Mouse (Mus musculus) E14TG2a.4 (cell line): Measurements from ENCODE around the gene Nup98.

ENCODE experiments used
- H3K27me3 ChIP-seq: 2 replicates; pipeline ENCODE4 v1.6.1; 2014; ENCODE audit warnings: low read length, control low read depth; ENCODE audit not compliant: insufficient read depth
- H3K36me3 ChIP-seq: 2 replicates; pipeline ENCODE4 v1.6.1; 2014; ENCODE audit warnings: low read length, control low read depth; ENCODE audit not compliant: insufficient read depth
- H3K4me1 ChIP-seq: replicated peaks from 2 replicates; pipeline ENCODE4 v1.6.1; 2014; ENCODE audit warnings: low read depth, low read length, control low read depth
- H3K4me3 ChIP-seq: replicated peaks from 2 replicates; pipeline ENCODE4 v1.5.1; 2014; ENCODE audit warnings: mild to moderate bottlenecking, low read length
- H3K9me3 ChIP-seq: 2 replicates; pipeline ENCODE4 v1.6.1; 2014; ENCODE audit warnings: low read length, control low read depth
- CTCF ChIP-seq: conservative IDR thresholded peaks from 2 replicates; pipeline ENCODE4 v1.5.1; 2014; ENCODE audit warnings: low read length
- NANOG ChIP-seq: IDR thresholded peaks from 2 replicates; pipeline ENCODE4 v1.6.1; 2014; ENCODE audit warnings: borderline replicate concordance, low read length, mixed read lengths
- POU5F1 ChIP-seq: IDR thresholded peaks from 2 replicates; pipeline ENCODE4 v1.6.1; 2014; ENCODE audit warnings: low read length, borderline replicate concordance

Nup98 gene

DNA sequence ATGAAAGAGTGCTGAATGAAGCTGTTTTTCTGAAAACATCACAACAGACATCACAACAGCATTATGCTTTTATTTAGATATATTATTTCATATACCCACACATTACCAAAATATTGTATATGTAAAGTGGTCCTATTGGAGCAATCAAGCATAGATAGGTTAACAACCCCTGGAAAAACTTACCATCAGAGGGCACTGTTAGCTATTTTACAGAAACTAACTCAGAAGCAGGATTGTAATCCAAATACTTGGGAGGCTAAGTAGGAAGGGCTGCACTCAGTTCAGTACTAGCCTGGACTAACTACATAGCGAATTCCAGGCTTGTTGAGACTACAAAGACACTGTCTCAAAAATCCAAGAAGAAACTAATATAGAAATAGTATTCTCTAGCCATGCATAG lies 17.6 kb downstream of the Nup98 start:
- TF ChIP-seq NANOG (no peak), CTCF (no peak)
- H3K9me3 ChIP-seq, result no peaks in the 10 kb centered on the region
- no peaks in the 10 kb centered on the region for H3K27me3 ChIP-seq
- no peak overlapping the region for H3K4me3 ChIP-seq
- peaks cover 15% of the 10 kb centered on the region for H3K4me1 ChIP-seq
- peaks cover 88% of the 10 kb centered on the region for H3K36me3 ChIP-seq

DNA sequence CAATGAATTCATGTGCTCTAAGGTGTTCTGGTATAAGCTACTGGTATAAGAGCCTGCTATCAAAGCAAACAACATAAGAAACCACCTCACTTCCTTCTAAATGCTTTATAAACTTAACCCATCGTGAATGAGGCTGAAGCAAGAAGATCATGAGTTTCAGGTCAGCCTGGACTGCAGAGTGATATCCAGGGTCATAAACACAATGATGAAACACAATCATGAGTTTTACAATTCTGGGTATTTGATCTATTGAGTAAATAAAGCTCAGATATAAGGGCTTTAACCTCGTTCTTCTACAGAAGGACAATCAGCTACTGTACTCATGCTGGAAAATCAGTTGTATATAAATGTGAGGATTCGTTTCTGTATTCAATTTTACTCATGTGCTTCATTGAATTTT lies 26.1 kb downstream of the Nup98 start:
- Histone ChIP-seq H3K4me1 (no peaks in the 10 kb centered on the region; the same call in 1 of the 2 replicates), H3K9me3 (no peaks in the 10 kb centered on the region)

DNA sequence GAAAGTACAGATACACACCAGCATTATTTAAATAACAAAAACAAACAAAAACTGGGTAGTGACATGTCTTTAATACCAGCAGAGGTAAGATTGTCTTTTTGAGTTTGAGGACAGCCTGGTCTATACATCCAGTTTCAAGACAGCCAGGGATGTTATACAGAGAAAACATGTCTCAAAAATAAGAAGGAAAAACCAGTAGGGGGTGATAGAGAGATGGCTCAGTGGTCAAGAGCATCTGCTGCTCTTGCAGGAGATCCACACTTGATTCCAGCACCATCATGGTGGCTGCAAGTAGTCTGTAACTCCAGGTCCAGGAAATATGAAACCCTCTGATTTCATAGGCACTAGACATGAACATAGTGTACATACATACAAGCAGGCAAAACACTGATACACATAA lies 39.7 kb downstream of the Nup98 start:
- TF ChIP-seq CTCF (peak; percentile 29), POU5F1 (no peak), NANOG (no peak)
- no peaks in the 10 kb centered on the region for H3K4me1 ChIP-seq
- no peaks in the 10 kb centered on the region for H3K27me3 ChIP-seq
- no peaks in the 10 kb centered on the region for H3K9me3 ChIP-seq
- H3K4me3 ChIP-seq, result no peak overlapping the region
- peaks cover 71% of the 10 kb centered on the region for H3K36me3 ChIP-seq

More for the DNA sequence above, 26.1 kb downstream of the Nup98 start:
- no peak overlapping the region for H3K4me3 ChIP-seq
- peaks cover 96% of the 10 kb centered on the region for H3K36me3 ChIP-seq
- TF ChIP-seq POU5F1 (no peak), CTCF (no peak), NANOG (no peak)
- no peaks in the 10 kb centered on the region for H3K27me3 ChIP-seq

DNA sequence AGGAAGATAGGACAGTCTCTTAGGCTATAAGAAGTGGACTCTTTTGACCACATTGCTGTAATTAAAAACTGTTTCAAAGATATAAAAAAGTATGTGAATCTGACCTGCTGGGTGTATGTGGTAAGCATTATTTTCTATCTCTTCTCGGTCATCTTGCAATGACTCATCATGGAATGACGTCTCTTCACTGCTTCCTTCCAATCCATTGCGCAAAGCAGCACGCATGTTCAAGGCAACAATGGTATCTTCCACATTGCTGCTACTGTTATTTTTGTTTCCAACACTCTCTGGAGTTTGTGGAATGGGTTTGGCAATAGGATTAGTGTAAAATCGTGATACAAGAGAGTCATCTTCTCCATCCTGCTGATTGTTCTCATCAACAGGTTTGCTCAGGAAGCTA lies 56.3 kb downstream of the Nup98 start:
- Histone ChIP-seq H3K36me3 (peaks cover 96% of the 10 kb centered on the region), H3K4me3 (no peak overlapping the region), H3K4me1 (no peaks in the 10 kb centered on the region), H3K27me3 (no peaks in the 10 kb centered on the region), H3K9me3 (no peaks in the 10 kb centered on the region)
- TF ChIP-seq CTCF, result no peak
- no peak for TF ChIP-seq NANOG
- TF ChIP-seq POU5F1, result no peak

DNA sequence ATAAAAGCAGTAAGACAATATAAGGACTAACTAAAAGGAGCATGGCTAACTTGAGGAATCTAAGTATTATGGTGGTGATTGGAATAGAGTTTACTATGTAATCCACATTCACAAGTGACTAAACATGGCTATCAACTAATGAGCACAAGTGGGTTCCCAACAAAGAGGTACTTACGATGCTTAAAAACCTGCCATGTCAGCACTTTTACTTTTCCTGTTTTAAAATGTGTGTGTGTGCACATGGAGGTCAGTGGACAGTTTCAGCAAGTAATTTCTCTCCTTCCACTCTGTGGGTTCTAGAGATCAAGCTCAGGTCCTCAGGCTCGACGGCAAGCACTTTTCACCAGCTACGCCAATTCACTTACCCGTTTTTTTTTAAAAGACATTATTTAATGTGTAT lies 72.1 kb downstream of the Nup98 start:
- Histone ChIP-seq H3K36me3 (peaks cover 94% of the 10 kb centered on the region), H3K4me3 (no peak overlapping the region), H3K27me3 (no peaks in the 10 kb centered on the region), H3K9me3 (no peaks in the 10 kb centered on the region), H3K4me1 (peaks cover 8% of the 10 kb centered on the region)
- TF ChIP-seq NANOG, result no peak
- no peak for TF ChIP-seq POU5F1
- no peak for TF ChIP-seq CTCF

DNA sequence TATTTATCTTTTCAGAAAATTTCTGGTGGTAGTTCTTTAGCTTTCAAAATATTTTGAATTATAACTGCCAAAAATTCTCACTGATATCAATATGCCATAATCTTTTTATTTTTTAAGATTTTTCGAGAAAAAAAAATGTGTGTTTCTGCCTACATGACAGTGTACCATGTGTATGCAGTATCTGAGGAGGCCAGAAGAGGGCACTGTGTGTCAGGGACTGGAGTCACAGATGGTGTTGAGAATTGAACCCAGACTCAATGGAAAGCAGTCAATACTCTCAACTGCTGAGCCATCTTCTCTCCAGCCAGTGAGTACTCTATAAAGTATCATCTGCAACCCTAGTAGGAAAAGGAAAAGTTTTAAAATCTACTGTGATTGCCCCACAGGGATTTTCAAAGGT lies 72.5 kb downstream of the Nup98 start:
- peaks cover 95% of the 10 kb centered on the region for H3K36me3 ChIP-seq
- H3K4me3 ChIP-seq, result no peak overlapping the region
- H3K4me1 ChIP-seq, result peaks cover 13% of the 10 kb centered on the region
- TF ChIP-seq POU5F1 (no peak), CTCF (peak; percentile 91), NANOG (no peak)
- no peaks in the 10 kb centered on the region for H3K9me3 ChIP-seq
- no peaks in the 10 kb centered on the region for H3K27me3 ChIP-seq

DNA sequence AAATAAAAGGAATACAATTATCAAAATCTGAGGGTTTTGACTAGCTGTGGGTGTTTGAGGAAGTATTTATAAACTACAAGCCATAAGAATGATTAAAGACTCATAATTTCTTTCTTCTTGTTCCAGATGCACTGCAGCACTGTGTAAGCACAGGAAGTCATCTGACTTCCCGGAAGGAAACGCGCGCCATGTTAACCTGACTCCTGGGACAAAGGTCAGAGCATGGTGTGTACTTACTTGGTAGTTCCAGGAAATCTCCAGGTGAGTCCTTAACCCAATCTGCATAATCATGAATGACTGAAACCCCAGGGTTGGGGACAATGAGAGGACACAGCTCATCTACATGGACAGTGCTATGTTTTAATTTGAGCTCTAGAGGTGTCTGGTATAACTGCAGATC lies 77.6 kb downstream of the Nup98 start:
- no peak overlapping the region for H3K4me3 ChIP-seq
- peaks cover 16% of the 10 kb centered on the region for H3K4me1 ChIP-seq
- no peaks in the 10 kb centered on the region for H3K9me3 ChIP-seq
- H3K36me3 ChIP-seq, result peaks cover 92% of the 10 kb centered on the region
- TF ChIP-seq CTCF, result no peak
- TF ChIP-seq POU5F1, result no peak
- TF ChIP-seq NANOG, result 0 out of 2 replicates have a peak, but pooled peaks have one; percentile 5
- no peaks in the 10 kb centered on the region for H3K27me3 ChIP-seq

DNA sequence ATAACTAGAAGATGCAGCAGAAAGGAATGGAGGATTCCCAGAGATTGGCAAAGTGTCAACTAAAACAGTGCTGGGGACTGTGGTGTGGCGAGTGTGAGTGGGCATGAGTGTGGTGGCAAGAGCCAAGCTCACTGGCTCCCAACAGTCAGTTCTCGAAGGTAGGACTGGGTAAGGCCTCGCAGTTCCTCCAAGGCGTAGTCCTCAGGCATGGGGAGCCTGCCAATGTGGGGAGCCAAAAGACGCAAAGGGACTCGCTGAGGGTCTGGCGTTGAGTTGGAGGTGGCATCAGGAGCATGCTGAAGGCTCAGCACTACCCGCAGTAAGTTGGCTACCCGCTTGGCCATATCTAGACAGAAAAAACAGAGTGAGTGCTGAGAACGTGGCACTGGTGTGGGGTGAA lies 89.7 kb downstream of the Nup98 start:
- Histone ChIP-seq H3K9me3 (no peaks in the 10 kb centered on the region), H3K4me1 (0 out of 2 replicates have a peak, but pooled peaks cover 2% of the 10 kb centered on the region), H3K4me3 (no peak overlapping the region), H3K27me3 (peaks cover 9% of the 10 kb centered on the region; the same call in 1 of the 2 replicates), H3K36me3 (peaks cover 71% of the 10 kb centered on the region)
- TF ChIP-seq NANOG (no peak), POU5F1 (no peak), CTCF (no peak)

DNA sequence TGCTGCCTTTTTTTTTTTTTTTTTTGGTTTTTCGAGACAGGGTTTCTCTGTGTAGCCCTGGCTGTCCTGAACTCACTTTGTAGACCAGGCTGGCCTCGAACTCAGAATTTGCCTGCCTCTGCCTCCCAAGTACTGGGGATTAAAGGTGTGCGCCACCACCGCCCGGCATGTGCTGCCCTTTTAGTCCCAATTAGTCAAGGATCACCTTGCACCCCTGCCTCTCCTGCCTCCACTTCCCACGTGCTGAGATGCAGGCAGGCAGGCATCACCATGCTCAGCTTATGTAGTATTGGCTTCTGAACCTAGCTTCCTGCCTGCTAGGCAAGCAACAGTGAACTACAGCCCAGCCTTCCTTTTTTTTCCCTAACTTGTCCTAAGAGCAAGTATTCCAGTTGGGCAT lies 92.6 kb downstream of the Nup98 start:
- Histone ChIP-seq H3K4me1 (peaks cover 17% of the 10 kb centered on the region), H3K4me3 (no peak overlapping the region), H3K9me3 (no peaks in the 10 kb centered on the region), H3K27me3 (peaks cover 30% of the 10 kb centered on the region), H3K36me3 (peaks cover 41% of the 10 kb centered on the region)
- TF ChIP-seq POU5F1, result no peak
- TF ChIP-seq CTCF, result no peak
- no peak for TF ChIP-seq NANOG
